Mouse (Mus musculus): ENCODE data around the gene Arhgap21.

DNA sequence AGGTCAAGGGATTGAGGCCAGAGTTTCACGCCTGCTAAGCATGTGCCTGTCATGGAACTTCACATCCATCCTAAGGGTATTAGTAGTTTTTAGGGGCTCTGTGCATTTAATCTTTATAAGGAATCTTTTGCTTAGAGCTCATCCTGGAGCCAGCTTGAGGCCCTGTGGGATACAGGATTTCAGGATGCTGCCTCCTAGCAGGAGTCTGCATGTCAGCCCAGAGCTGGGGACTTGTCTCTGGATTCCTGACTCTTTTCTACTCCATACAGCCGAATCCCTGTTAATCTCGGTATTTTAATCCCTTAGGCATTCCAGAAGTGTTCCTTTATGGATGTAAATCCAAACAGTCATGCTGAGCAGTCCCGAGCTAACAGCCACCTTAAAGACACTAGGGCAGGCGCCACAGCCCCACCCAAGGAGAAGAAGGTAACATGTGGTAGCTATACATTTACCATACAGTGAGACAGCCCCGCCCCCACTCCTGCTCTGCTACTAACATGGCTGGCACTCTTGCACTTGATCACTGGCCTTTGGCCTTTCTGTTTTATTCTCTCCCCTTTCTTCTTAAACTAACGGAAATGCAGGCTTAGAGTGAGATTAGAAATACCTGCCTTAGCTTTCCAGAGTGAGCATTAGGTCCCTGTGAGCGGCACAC lies 167.3 kb downstream of the Arhgap21 start:
- TF ChIP-seq TAL1 (IDR thresholded peaks at IDR 0.05; ENCODE audit: low read length) (no peak), GATA1 (IDR thresholded peaks at IDR 0.05; ENCODE audit: low read length) (no peak)

Data from erythroblast, embryonic 14.5 days (primary cell).